Mouse (Mus musculus): ENCODE data around the gene Vpreb2.

- TF ChIP-seq CTCF (IDR thresholded peaks at IDR 0.05; ENCODE audit: low read depth, low read length) (no peak), POLR2A (IDR thresholded peaks at IDR 0.05; ENCODE audit: extremely low read depth, insufficient read depth, low read length) (no peak)
These were observed 30.9 kb downstream of the Vpreb2 start for GRCm38 (mm10) chr16:18011101-18011500.

All from liver, adult 2 months (tissue).